Mouse (Mus musculus) testis, adult 2 months (tissue): Measurements from ENCODE around the gene Spi1.

Source experiments
- CTCF ChIP-seq: fragments of 200-500 bp; IDR thresholded peaks from 2 replicates; pipeline ENCODE4 v1.5.1; 2012; ENCODE audit warnings: low read depth, mild to moderate bottlenecking, inconsistent platforms, low read length, moderate library complexity; ENCODE audit not compliant: control insufficient read depth, insufficient read depth, insufficient replicate concordance
- POLR2A ChIP-seq: fragments of 200-500 bp; IDR thresholded peaks from 2 replicates; pipeline ENCODE4 v1.6.1; 2012; ENCODE audit warnings: low read depth, mild to moderate bottlenecking, inconsistent platforms, low read length, moderate library complexity; ENCODE audit not compliant: control insufficient read depth

- TF ChIP-seq POLR2A (no peak), CTCF (no peak)
These were observed 46.8 kb upstream of the Spi1 start, which contains the start of gene Rapsn for GRCm38 (mm10) chr2:91035385-91035784.
